Mouse (Mus musculus) limb, embryonic 12.5 days (tissue): Measurements from ENCODE around the gene Gen1. TPM values are rescaled to one million over a fixed set of nuclear protein-coding genes. Genes with fewer than 3 reads are reported as not detected.

Experiments
- ATAC-seq: fragments of 200-750 bp; cut with Nextera tagmentation; 2 replicates; pipeline ENCODE4 v1.8.0; 2017; ENCODE audit warnings: low read depth, moderate TSS enrichment; ENCODE audit not compliant: insufficient number of reproducible peaks, insufficient read depth, low FRiP score, low TSS enrichment
- H3K27ac ChIP-seq: fragments of 300-500 bp; sonication (generic); 2 replicates; pipeline ENCODE4 v1.5.1; 2016; ENCODE audit warnings: mild to moderate bottlenecking, moderate library complexity
- H3K27me3 ChIP-seq: fragments of 300-500 bp; sonication (generic); 2 replicates; pipeline ENCODE4 v1.6.1; 2016; ENCODE audit warnings: mild to moderate bottlenecking, moderate library complexity
- H3K36me3 ChIP-seq: fragments of 300-500 bp; sonication (generic); 2 replicates; pipeline ENCODE4 v1.6.1; 2016; ENCODE audit warnings: mild to moderate bottlenecking, moderate library complexity
- H3K4me1 ChIP-seq: fragments of 300-500 bp; sonication (generic); replicated peaks from 2 replicates; pipeline ENCODE4 v1.6.1; 2016
- H3K4me2 ChIP-seq: fragments of 300-500 bp; sonication (generic); 2 replicates; pipeline ENCODE4 v1.6.1; 2016; ENCODE audit warnings: mild to moderate bottlenecking, moderate library complexity
- H3K4me3 ChIP-seq: fragments of 300-500 bp; sonication (generic); replicated peaks from 2 replicates; pipeline ENCODE4 v1.5.1; 2016; ENCODE audit warnings: mild to moderate bottlenecking
- H3K9ac ChIP-seq: fragments of 300-500 bp; sonication (generic); replicated peaks from 2 replicates; pipeline ENCODE4 v1.6.1; 2016; ENCODE audit warnings: mild to moderate bottlenecking, moderate library complexity
- H3K9me3 ChIP-seq: fragments of 300-500 bp; sonication (generic); 2 replicates; pipeline ENCODE4 v1.6.1; 2016; ENCODE audit warnings: mild to moderate bottlenecking, moderate library complexity
- WGBS: fragments of 180-500 bp; shearing (Covaris S2); methylation state at CpG from one replicate; pipeline ENCODE4 v1.1.7; 2016; 5-methylcytosine and 5-hydroxymethylcytosine counted together
- polyA plus RNA-seq: library from polyadenylated mRNA; unstranded; fragments of >200 nt; fragmentation: Nextera tagmentation; extraction: Ambion mirVana; gene quantifications from 2 replicates; pipeline ENCODE4 v1.2.1, GENCODE M21; 2016

The Gen1 gene
- polyA plus RNA-seq, 1 experiment from 2014 or later: 14.3 TPM

DNA sequence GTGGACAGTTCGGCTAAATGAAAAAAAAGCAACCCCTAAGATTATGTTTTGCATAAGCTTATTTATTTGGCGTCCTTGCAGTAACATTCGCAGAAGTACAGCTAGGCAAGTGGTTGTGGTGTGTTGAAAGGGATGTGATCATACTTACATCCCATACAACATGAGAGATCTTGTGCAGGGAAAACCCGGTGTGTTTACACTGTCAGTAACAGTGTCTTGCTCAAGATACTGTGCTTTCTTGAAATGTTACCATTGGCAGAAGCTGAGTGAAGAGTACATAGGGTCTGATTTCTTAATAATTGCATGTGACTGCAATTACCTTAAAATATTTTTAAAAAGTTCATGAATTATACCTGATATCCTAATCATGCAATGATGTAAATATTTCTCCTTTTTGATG lies 7.0 kb upstream of the Gen1 start:
- Histone ChIP-seq H3K4me2 (no peak overlapping the region), H3K9me3 (no peaks in the 10 kb centered on the region), H3K36me3 (peaks cover 41% of the 10 kb centered on the region), H3K4me3 (no peak overlapping the region), H3K27ac (no peak overlapping the region), H3K27me3 (no peaks in the 10 kb centered on the region), H3K4me1 (peaks cover 13% of the 10 kb centered on the region), H3K9ac (no peak overlapping the region)
- no peak for ATAC-seq
- 92% methylated on average over 4 of the region's 4 CpGs for WGBS

DNA sequence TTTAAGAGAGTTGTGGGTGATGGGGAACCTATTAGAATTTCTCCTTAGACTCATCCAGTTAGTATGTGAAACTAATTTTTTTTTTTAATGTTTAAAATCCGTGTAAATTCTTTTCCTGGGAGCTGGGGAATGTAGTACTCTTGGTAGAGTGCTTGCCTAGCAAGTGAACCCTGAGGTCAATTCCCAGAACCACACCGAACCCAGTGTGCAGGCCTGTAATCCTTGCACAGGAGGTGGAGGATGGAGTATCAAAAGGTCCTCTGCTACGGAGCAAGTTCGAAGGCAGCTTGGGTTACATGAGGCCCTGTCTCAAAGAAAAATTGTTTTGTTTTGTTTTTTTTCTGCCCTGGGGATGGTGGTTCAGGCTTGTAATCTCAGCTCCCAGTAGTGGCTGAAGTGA lies 1.4 kb upstream of the Gen1 start:
- Histone ChIP-seq H3K4me2 (peak overlapping the region; percentile 83), H3K27me3 (no peaks in the 10 kb centered on the region), H3K4me1 (peaks cover 24% of the 10 kb centered on the region), H3K4me3 (peak overlapping the region; percentile 92), H3K9ac (peak overlapping the region; percentile 97), H3K36me3 (no peaks in the 10 kb centered on the region), H3K27ac (peak overlapping the region; percentile 96), H3K9me3 (no peaks in the 10 kb centered on the region)
- no peak for ATAC-seq
- WGBS: 1% methylated on average over 4 of the region's 4 CpGs

DNA sequence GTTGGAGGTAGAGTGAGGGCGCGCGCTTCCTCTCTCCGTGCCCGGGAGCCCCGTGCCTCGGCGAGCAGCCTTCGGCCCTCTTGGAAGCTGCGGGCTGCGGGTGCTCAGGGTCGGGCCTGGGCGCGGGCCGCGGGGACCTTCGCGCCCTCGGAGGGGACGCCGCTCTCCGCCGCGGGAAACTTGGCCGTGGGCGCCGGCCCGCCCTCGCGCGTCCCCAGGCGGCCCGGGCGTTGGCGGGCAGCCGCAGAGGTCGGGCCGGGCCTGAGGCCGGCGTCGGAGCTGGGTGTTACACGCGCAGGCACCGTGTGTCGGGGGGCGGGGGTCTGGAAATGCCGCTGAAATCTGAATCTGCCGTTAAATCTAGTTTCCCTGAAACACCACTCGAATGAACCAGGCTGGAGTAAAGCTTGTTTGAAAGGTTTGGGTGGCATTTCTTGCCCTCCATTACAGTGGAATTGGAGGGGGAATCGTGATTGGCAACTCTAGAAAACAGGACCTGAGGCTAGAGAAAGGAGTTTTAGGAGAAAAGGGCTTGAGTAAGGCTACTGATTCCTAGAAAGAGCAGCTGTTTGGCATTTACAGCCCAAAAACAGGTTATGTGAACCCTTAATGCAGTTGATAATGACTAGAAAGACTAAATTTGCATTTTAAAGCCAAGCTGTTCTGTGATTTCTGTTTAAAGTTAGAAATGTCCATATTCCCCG lies 833 bp upstream of the Gen1 start:
- WGBS: under 1% methylated on average over 47 of the region's 51 CpGs
- peak overlapping the region; percentile 97 for H3K9ac ChIP-seq
- no peaks in the 10 kb centered on the region for H3K36me3 ChIP-seq
- peak overlapping the region; percentile 83 for H3K4me2 ChIP-seq
- H3K4me1 ChIP-seq: peaks cover 24% of the 10 kb centered on the region
- peak overlapping the region; percentile 96 for H3K27ac ChIP-seq
- no peaks in the 10 kb centered on the region for H3K9me3 ChIP-seq
- ATAC-seq: peak; percentile 71
- peak overlapping the region; percentile 92 for H3K4me3 ChIP-seq
- no peaks in the 10 kb centered on the region for H3K27me3 ChIP-seq

DNA sequence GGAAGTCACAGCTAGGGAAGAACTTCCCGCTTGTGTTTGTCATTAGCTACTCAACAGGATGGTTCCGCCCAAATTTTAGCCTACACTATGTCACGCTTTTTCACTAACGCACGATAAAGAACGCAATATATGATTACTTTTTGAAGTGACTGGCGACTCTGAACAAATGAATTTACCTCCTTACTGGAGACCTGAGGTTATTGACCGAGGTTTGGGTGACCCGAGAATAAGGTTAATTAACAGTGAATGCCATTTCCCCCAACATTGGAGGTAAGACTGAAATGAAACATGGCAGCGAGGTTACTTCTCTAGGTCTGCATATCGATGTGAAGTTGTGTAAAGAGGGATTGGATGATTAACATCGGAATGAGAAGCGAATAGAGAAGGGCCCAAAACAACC lies 706 bp downstream of the Gen1 start:
- H3K4me1 ChIP-seq: peaks cover 24% of the 10 kb centered on the region
- H3K36me3 ChIP-seq: no peaks in the 10 kb centered on the region
- peak overlapping the region; percentile 97; the same call in 1 of the 2 replicates for H3K9ac ChIP-seq
- WGBS: 3% methylated on average over 13 of the region's 13 CpGs
- H3K4me2 ChIP-seq: peak overlapping the region; percentile 83
- no peaks in the 10 kb centered on the region for H3K9me3 ChIP-seq
- ATAC-seq: no peak
- H3K27me3 ChIP-seq: no peaks in the 10 kb centered on the region
- H3K4me3 ChIP-seq: peak overlapping the region; percentile 92
- H3K27ac ChIP-seq: 0 out of 2 replicates have a peak overlapping the region, but pooled peaks have one; percentile 96

DNA sequence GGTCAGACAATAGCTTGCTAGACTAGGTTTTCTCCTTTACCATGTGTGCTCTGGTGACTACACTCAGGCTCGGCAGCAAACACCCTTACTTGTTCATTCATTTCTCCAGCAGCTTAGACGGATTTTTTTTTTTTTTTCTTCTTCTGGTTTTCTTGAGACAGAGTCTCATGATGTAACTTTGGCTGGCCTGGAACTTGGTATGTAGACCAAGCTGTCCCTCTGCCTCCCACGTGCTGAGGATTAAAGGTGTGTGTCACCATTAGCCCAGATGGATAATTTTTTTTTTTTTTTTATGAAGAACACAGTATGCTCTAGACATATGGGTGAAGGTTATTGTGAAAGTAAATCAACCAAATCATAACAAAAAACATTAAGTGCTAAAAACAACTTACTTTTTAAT lies 15.3 kb downstream of the Gen1 start:
- Histone ChIP-seq H3K36me3 (peaks cover 27% of the 10 kb centered on the region), H3K4me1 (no peaks in the 10 kb centered on the region), H3K27me3 (no peaks in the 10 kb centered on the region), H3K4me2 (no peak overlapping the region), H3K4me3 (no peak overlapping the region), H3K9ac (no peak overlapping the region), H3K9me3 (no peaks in the 10 kb centered on the region), H3K27ac (no peak overlapping the region)
- no peak for ATAC-seq
- WGBS: 71% methylated on average over 3 of the region's 3 CpGs

DNA sequence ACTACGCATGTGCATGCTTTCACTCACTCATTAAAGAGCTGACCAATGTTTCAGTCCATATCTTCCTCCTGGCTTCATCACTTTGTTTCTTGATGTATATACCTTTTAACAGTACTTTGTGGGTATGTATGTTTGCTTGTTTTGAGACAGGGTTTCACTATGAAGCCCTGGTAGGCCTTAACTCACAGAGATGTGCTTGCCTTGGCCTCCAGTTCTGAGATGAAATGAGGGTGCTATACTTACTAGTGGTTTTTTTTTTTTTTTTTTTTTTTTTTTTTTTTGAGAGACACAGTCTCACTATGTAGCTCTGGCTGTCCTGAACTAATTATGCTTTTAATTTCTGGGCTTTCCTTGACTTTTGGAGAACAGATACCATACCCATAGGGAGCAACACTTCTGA lies 18.1 kb downstream of the Gen1 start:
- H3K27me3 ChIP-seq: no peaks in the 10 kb centered on the region
- no peak overlapping the region for H3K4me2 ChIP-seq
- no peak overlapping the region for H3K4me3 ChIP-seq
- no peak for ATAC-seq
- 98% methylated on average over 1 of the region's 1 CpGs for WGBS
- peaks cover 35% of the 10 kb centered on the region for H3K36me3 ChIP-seq
- no peak overlapping the region for H3K9ac ChIP-seq
- no peaks in the 10 kb centered on the region for H3K9me3 ChIP-seq
- H3K4me1 ChIP-seq: no peaks in the 10 kb centered on the region
- H3K27ac ChIP-seq: no peak overlapping the region

DNA sequence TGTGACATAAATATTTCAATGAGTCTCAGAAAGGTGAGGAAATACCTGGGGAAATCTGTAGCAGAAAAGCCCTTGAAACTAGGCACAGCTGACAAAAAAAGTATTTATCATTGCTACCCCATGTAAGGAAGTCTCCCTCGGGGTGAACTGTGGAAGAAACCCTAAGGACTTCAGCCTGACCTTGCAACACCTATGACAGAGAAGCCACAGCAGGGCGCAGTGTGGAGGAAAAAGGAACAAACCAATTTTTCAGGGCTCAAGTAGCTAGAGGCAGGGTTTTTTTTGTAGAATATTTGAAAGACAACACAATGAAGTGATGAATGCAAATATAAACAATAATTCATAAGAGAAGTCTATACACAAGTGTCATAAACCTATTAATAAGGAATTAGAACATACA lies 29.6 kb downstream of the Gen1 start:
- H3K9me3 ChIP-seq: no peaks in the 10 kb centered on the region
- no peak overlapping the region for H3K27ac ChIP-seq
- 71% methylated on average over 2 of the region's 2 CpGs for WGBS
- H3K27me3 ChIP-seq: no peaks in the 10 kb centered on the region
- no peak overlapping the region for H3K9ac ChIP-seq
- no peak overlapping the region for H3K4me3 ChIP-seq
- no peak for ATAC-seq
- H3K4me2 ChIP-seq: no peak overlapping the region
- peaks cover 8% of the 10 kb centered on the region for H3K36me3 ChIP-seq
- H3K4me1 ChIP-seq: no peaks in the 10 kb centered on the region

DNA sequence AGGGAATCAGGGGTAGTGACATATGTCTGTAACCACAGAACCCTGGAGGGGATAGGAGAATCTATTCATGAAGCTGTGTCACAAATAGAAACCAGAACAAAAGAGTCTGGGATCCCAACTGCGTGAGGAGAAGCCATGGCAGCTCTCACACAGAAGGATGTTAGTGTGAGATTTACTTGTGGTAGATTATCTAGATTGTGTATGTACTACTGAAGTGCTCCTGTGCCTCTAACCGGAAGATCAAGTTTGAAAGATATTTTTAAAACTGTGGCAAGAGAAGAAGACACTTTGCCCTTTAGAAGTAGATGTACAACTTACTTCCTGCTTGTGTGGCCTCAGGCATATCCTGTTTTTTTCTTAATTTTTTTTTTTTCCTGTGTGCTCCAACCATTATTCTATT lies 35.3 kb downstream of the Gen1 start:
- 80% methylated on average over 2 of the region's 2 CpGs for WGBS

DNA sequence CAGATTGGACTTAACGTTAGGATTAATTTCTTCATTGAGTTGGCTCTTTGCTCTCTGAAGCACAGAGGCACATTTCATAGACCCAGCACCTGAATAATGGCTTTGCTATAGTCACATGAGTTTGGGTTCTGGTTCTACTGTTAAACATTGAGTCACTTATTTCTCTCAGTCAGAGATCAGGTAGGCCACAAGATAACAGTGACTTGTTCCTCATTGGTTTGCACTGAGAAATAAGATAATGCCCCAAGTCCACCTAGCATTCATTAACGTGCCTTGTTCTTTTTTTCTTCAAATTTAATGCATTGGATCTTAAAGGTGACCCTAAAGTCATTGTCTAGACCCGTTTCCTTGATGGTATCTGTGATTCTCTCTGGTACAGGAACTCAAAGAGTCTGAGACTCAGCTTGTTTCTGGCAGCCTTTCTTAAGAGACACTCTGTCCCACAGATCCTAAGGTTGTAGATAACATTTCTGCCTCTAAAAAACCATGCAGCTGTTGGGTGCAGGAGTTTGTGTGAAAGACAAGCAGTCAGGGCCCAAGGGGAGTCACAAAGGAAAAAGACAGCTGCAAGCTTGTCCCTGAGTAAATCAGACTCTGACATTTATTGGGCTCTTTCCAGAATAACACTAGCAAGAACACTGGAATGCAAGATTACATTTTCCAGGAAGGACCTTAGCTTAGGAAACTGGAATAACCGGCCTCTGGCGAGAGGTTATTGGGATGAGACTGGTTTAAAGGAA lies 38.9 kb downstream of the Gen1 start:
- ATAC-seq: no peak
- H3K4me1 ChIP-seq: peaks cover 5% of the 10 kb centered on the region; the same call in 1 of the 2 replicates
- no peaks in the 10 kb centered on the region for H3K36me3 ChIP-seq
- no peaks in the 10 kb centered on the region for H3K9me3 ChIP-seq
- no peak overlapping the region for H3K4me2 ChIP-seq
- no peak overlapping the region for H3K4me3 ChIP-seq
- H3K27ac ChIP-seq: peak overlapping the region; percentile 25; the same call in 1 of the 2 replicates
- no peak overlapping the region for H3K9ac ChIP-seq
- 57% methylated on average over 5 of the region's 5 CpGs for WGBS
- no peaks in the 10 kb centered on the region for H3K27me3 ChIP-seq

More for the DNA sequence above, 35.3 kb downstream of the Gen1 start:
- no peaks in the 10 kb centered on the region for H3K4me1 ChIP-seq
- no peaks in the 10 kb centered on the region for H3K36me3 ChIP-seq
- H3K9ac ChIP-seq: no peak overlapping the region
- no peaks in the 10 kb centered on the region for H3K9me3 ChIP-seq
- ATAC-seq: no peak
- no peak overlapping the region for H3K27ac ChIP-seq
- H3K4me3 ChIP-seq: no peak overlapping the region
- H3K4me2 ChIP-seq: no peak overlapping the region
- H3K27me3 ChIP-seq: no peaks in the 10 kb centered on the region

DNA sequence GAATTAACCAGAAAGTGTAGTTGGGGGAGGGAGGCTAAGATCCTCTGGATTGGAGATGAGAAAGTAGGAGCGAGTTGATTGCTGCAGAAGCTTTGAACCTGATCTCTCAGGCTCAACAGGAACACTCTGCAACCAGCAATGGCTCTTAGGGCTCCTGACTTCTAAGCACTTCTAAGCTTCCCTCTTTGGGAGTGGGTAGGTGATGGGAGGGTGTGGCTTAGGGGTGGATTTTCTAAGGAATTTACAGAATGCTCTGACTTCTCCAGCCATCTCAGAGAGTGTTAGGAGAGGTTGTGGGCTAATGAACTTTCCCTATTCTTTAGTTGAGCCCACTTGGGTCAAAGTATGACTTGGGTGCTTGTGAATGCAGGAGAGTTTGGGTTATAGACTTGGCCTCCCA lies 39.5 kb downstream of the Gen1 start:
- Histone ChIP-seq H3K4me2 (no peak overlapping the region), H3K4me1 (peaks cover 9% of the 10 kb centered on the region; the same call in 1 of the 2 replicates), H3K9ac (no peak overlapping the region), H3K9me3 (no peaks in the 10 kb centered on the region), H3K4me3 (no peak overlapping the region), H3K27me3 (no peaks in the 10 kb centered on the region), H3K27ac (peak overlapping the region; percentile 25; the same call in 1 of the 2 replicates), H3K36me3 (no peaks in the 10 kb centered on the region)
- ATAC-seq: no peak
- 29% methylated on average over 1 of the region's 1 CpGs for WGBS

DNA sequence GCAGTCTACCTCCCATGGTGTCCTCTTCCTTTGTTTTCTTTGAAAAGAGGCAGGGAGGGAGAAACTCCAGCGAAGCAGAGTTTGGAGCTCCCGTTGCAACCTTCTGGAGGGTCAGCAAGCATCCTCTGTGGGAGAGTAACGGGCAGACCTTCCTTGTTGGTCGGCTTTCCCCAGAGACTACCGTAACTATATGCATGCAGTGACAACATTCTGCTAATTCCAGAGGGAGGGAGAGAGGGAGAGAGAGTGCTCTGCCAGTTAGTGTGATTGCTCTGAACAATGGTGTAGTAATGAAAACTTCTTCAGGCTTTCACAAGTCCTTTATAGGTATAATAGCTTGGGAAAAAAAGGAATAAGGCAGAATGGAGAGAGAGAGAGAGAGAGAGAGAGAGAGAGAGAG lies 40.9 kb downstream of the Gen1 start:
- H3K27me3 ChIP-seq: no peaks in the 10 kb centered on the region

More for the DNA sequence above, 40.9 kb downstream of the Gen1 start:
- Histone ChIP-seq H3K9me3 (no peaks in the 10 kb centered on the region), H3K4me1 (peaks cover 9% of the 10 kb centered on the region; the same call in 1 of the 2 replicates), H3K9ac (no peak overlapping the region), H3K36me3 (no peaks in the 10 kb centered on the region), H3K4me2 (0 out of 2 replicates have a peak overlapping the region, but pooled peaks have one; percentile 11), H3K27ac (no peak overlapping the region), H3K4me3 (no peak overlapping the region)
- no peak for ATAC-seq
- 15% methylated on average over 5 of the region's 5 CpGs for WGBS
